Mouse (Mus musculus): ENCODE data around the gene Aar2.
"Not testable (repeated sequence)": the region's sequence is repeated elsewhere in the genome, so short reads cannot be mapped to it uniquely, and the experiment has no call there.

Gene Aar2

DNA sequence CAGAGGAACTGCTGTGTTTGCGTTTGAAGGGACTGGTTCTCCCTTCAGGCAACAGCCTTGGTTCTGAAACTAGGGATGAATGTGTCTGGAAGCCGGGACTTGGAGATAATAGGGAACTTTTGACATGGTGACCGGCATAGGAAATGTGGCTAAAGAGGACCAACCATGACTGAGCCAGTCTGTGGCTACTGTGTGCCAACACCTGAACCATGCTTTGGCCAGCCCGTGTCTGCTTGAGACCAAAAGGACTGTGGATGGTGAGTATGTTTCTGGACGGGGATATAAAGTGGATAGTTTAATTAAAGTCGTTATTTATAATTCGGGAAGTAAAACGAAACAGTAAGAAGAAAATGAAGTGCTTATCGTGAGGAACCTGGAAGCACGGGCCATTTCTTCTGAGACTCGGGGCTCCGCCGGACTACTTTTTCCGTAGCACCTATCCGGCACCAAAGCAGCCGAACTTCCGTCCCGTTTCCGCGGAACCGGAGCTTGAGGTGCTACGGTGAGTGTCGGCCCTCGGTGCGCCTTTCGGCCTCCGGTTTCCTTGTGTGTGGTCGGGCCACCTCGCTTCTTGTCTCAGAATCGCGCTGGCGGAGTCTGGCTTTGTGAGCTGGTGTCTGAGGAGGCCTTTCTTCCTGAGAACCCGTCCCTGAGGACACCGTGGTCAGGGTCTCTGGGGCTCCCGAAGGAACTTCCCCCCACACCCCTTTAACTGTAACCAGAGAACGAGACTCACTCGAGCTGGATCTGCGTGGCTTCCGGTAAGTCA, at the start of gene Aar2:
Aar2 (plus strand) TSS at position 462 of the 769 bp plus-strand sequence.
- DNase-seq = peak; percentile 69

GRCm38 (mm10) chr2:156497915-156498314, 49.5 kb upstream of the Aar2 start:
- peak; percentile 73 for DNase-seq

DNA sequence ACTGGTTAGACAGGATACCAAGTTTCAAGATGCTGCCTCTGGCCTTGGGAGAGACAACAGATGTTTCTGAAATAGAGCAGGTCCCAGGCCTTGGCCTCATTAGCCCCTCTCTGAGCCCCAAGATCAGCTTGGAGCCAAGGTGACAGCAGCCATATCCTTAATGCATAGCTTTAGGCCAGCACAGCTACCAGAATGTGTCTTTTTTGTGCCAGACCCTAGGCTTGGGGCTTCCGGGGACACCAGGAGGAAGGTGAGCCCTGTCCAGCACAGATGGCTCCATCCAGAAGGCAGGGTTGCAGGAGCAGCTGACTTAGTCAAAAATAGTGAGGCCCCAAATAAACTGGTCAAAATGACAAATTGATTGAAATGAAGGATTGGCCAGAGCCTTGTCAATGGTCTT, 46.4 kb upstream of the Aar2 start:
- no peak for DNase-seq

DNA sequence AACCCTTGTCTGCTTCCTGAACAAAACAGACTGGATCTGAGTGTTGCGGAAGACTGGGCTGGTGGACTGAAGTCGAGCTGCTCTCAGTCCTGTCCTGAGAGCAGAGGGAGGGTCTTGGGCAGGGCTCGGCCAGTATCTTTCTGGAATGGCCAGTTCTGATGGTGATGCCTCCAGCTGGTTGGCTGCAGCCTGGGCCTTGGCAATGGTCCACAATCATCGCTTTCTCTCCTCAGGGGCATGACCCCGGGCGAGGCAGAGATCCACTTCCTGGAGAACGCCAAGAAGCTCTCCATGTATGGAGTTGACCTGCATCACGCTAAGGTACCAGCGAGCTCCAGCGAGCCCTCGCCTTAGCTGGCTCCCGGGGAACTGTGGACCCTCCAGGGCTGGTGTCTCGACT, 41.9 kb upstream of the Aar2 start:
- DNase-seq = no peak

DNA sequence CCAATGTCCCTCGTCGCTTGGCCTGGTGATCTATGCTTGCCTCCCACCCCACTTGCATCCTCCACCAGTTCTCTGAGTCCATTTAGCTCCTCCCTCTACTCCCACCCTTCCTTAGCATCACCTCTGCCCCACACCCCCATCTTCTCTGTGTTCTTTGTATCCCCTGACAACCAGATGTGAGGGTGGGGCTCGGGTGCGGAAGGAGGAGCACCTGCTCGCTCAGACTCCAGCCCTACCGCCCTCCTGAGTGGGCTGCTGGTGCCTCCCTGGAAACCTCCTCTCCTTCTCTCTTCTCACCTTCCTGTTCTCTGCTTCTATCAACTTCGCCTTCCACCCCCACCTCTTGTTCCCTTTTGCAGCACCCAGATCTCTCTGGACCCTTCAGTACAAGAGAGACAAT, 35.4 kb upstream of the Aar2 start:
- DNase-seq = no peak

DNA sequence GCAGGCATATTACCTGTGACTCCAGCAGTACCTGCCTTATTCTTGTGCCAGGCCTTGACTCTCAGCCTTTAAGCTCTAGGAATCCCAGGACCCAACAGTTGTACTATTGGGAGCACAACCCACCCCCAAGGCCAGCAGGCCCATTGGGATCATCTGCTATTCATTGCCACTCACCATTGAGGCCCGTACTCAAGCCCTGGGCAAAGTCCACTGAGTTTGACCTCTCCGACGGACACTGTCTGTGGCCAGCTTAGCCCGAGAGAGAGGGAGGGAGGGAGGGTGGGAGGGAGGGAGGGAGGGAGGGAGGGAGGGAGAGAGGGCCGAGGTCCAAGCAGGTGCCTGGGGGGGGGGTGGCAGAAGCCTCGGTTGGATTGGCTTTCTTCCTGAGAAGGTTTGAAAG, 34.8 kb upstream of the Aar2 start:
- DNase-seq = no peak

GRCm38 (mm10) chr2:156515102-156515501, 32.3 kb upstream of the Aar2 start:
- DNase-seq = no peak

DNA sequence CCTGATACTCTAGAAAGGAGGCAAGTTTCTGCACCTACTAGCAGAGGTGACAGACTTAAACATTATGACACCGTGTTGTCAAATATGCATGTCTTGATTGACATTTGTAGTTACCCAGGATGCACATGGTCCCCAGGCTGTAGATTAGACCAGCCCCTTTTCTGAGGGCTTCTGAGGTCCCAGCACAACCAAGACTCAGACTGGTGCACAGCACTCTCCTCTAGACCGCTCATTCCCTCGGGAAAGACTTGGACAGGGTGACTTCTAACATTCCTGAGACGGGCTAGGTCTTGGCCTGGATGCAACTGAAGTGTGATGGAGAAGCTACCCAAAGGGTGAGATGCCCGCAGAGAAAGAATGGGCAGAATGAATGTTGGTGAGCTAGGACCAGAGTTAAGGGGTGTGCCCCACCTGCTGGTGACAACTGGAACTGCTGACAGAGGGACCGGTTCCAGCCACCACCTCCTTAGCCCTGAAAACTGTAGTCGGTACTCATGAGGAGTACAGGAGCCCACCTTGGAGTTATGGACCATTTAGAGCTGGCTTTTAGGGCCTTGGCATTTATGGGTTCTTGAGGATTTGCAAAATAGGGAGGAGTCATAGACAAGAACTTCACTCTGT, 31.7 kb upstream of the Aar2 start:
- peak; percentile 70 for DNase-seq

DNA sequence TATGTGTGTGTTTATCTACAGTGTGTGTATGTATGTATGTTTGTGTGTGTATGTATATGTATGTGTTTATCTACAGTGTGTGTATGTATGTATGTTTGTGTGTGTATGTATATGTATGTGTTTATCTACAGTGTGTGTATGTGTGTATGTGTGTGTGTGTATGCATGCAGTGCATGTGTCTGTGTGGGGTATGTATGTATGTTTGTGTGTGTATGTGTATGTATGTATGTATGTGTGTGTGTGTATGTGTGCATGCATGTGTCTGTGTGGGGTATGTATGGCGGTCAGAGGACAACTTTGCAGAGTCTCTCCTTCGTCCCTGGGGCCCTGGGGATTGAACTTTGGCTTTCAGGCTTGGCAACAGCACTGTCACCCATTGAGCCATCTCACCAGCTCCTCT, 30.7 kb upstream of the Aar2 start:
- not testable (repeated sequence) for DNase-seq

- no peak for DNase-seq
Observed at GRCm38 (mm10) chr2:156518306-156518705, 29.1 kb upstream of the Aar2 start.

DNA sequence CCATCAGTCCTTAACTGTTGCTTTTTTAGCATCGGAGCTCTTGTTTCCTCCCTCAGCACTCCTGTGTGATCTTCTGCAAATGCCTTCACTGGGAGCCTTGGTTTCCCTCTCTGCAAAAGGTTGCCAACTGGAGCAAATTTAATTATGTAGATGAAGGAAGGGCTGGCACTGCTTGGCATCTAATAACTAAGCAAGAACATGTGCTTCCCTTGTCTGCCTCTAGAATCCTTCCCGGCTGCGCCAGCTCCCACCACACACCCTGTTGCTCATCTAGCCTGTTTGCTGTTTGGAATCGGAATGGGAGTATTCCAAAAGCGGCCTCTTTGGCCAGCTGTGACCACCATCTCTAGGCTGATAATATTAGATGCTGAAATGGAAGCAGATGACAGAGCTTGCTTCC, 27.8 kb upstream of the Aar2 start:
- DNase-seq = no peak

GRCm38 (mm10) chr2:156522994-156523393, 24.4 kb upstream of the Aar2 start:
- no peak for DNase-seq

DNA sequence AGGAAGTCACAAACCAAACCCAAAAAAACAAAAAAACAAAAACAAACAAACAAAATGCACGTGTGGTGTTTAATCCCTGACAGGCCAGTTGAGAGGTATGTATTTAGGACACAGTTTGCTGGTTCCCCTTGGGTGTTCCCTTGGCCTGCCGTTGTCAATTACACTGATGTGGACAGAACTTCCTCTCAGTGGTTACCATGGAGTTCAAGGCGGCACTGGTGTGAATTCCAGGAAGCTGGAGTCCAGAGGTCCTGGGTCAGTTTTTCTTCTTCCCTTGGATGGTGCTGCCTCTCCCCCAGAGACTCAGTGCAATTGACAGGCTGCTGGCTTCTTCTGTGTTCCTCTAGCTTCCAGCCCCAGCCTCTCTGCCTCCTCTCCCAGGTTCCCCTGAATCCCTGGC, 23.3 kb upstream of the Aar2 start:
- DNase-seq = no peak

GRCm38 (mm10) chr2:156529726-156530125, 17.7 kb upstream of the Aar2 start:
- no peak for DNase-seq

DNA sequence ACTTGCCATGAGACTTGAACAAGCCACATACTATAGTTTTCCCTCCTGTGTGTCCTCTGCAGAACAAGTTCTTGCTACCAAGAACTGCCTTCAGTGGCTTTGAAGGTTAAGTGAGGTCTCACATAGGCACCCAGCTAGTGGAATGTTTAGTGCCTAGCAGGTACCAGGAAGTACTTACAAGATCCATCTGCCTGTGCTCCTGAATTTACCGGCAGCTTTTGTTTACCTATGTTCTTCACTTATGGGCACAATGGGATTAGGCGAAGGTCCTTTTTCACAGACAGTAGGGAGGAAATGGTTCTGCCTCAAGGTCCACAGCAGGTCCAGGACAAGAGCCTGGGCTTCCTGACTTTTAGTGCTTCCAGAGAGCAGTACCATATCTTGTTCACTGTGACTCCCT, 14.2 kb upstream of the Aar2 start:
- no peak for DNase-seq

GRCm38 (mm10) chr2:156538817-156539555, 8.4 kb upstream of the Aar2 start:
- no peak for DNase-seq

DNA sequence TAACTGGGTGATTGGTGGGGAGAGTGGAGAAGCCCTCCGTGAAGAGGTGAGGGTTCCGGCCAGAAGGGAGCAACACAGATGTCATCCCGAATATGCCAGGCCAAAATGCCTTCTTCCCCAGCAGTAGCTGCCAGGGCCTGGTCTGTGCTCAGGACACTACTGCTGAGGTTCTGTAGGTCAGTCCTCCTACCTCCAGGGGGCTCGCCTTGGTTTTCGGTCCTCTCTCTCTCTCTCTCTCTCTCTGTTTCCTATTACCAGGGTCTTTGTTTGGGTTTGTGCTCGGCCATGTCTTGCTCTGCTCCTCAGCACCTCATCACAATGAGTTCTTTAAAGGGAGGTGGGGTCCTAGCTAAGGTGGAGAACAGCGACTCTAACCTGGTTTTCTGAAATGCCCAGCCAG, 6.4 kb upstream of the Aar2 start:
- no peak for DNase-seq

- no peak for DNase-seq
Observed at GRCm38 (mm10) chr2:156542410-156542809, 5.0 kb upstream of the Aar2 start.

- DNase-seq = no peak
Observed at GRCm38 (mm10) chr2:156543804-156544203, 3.6 kb upstream of the Aar2 start.

- no peak for DNase-seq
Observed at GRCm38 (mm10) chr2:156552421-156552820, 5.0 kb downstream of the Aar2 start.

GRCm38 (mm10) chr2:156561808-156562207, 14.4 kb downstream of the Aar2 start:
- no peak for DNase-seq

GRCm38 (mm10) chr2:156563557-156563956, 16.2 kb downstream of the Aar2 start:
- DNase-seq = no peak

DNA sequence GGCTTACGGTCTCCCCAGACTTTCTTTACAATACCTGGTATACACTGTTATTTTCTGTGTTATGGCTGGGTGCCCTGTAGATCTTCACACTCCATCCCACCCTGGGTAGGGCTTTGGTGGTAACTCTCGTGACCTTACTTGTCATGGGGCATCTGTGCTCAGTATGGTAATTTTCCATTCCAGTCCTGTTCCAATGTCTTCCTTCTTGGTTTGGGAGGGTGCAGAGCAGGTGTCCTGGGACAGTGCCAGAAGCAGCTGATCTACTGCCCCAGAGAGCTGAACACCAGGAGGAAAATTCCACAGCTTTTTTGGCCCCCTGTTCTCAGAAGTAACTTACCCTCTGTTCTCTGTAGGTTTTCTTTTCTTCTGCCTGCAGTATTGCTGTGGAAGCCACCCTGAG, 19.1 kb downstream of the Aar2 start:
- peak; percentile 65 for DNase-seq

DNA sequence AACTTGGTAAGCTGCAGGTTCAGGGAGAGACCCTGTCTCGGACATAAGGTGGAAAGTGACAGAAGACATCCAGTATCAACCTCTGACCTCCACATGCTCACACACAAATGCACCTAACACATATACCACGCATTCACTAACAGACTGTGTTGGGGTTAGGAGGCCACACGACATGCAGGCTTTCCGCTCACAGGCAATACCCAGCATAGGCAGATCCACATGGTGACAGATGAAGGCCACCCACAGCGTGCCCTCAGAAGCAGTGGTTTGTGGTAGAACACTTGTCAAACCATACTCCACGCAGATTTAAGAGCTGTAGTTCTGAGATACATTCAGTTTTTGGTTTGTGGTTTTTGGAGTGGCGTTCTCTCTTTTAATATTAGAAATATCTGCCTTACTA, 21.3 kb downstream of the Aar2 start:
- DNase-seq = no peak

Measured in cerebellum, adult 11-12 months (tissue).